Mouse (Mus musculus) heart, postnatal 0 days (tissue): ENCODE measurements around the gene Col6a2.

ENCODE experiments used
- CTCF ChIP-seq: IDR thresholded peaks from 2 replicates; pipeline ENCODE4 v1.5.1; 2016; ENCODE audit warnings: antibody characterized with exemption, control low read depth, low read depth
- EP300 ChIP-seq: IDR thresholded peaks from 2 replicates; pipeline ENCODE4 v1.6.1; 2016; ENCODE audit warnings: antibody characterized with exemption, low read depth

DNA sequence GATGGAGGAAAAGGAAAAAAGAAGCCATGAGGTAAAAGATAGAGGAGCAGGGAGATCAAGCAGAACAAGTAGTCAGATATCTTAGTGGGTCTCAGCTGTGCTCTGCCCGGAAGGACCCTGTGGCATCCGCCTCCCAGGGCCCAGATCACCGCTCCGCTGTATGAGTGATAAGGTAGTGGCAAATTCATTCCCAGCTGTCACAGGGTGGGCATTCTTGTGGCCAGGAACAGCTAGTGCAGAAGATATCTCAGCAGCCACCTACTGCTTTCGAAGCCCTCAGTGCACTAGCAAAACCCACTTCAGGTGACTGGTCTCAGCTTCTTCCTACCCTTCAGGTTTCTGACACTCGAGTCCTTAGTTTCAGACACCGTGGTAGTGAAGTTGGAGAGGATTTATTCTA is 11.0 kb downstream of the Col6a2 start:
- no peak for TF ChIP-seq EP300
- TF ChIP-seq CTCF: no peak
